Mouse (Mus musculus) midbrain, embryonic 16.5 days (tissue): ENCODE data around the gene Lama1. TPM values are rescaled to one million over a fixed set of nuclear protein-coding genes. Genes with fewer than 3 reads are reported as not detected.

Source experiments
- ATAC-seq: fragments of 200-750 bp; cut with Nextera tagmentation; 2 replicates; pipeline ENCODE4 v1.8.0; 2017; ENCODE audit warnings: moderate TSS enrichment
- H3K27ac ChIP-seq: fragments of 300-500 bp; sonication (generic); 2 replicates; pipeline ENCODE4 v1.5.1; 2014; ENCODE audit warnings: mild to moderate bottlenecking, low read length, mixed read lengths
- H3K27me3 ChIP-seq: fragments of 300-500 bp; sonication (generic); 2 replicates; pipeline ENCODE4 v1.6.1; 2014; ENCODE audit warnings: low read depth, low read length, mixed read lengths; ENCODE audit not compliant: control insufficient read depth, insufficient read depth
- H3K36me3 ChIP-seq: fragments of 300-500 bp; sonication (generic); 2 replicates; pipeline ENCODE4 v1.6.1; 2014; ENCODE audit warnings: mild to moderate bottlenecking, low read length, moderate library complexity, mixed read lengths; ENCODE audit not compliant: control insufficient read depth, insufficient read depth
- H3K4me1 ChIP-seq: fragments of 300-500 bp; sonication (generic); 2 replicates; pipeline ENCODE4 v1.6.1; 2014; ENCODE audit warnings: mild to moderate bottlenecking, low read length, mixed read lengths; ENCODE audit not compliant: control insufficient read depth, insufficient read depth
- H3K4me2 ChIP-seq: fragments of 300-500 bp; sonication (generic); 2 replicates; pipeline ENCODE4 v1.6.1; 2014; ENCODE audit warnings: mild to moderate bottlenecking, low read length, mixed read lengths
- H3K4me3 ChIP-seq: fragments of 300-500 bp; sonication (generic); 2 replicates; pipeline ENCODE4 v1.5.1; 2014; ENCODE audit warnings: low read depth, mild to moderate bottlenecking, low read length, moderate library complexity, mixed read lengths
- H3K9ac ChIP-seq: fragments of 300-500 bp; sonication (generic); 2 replicates; pipeline ENCODE4 v1.6.1; 2014; ENCODE audit warnings: low read depth, low read length, mixed read lengths
- H3K9me3 ChIP-seq: fragments of 300-500 bp; sonication (generic); replicated peaks from 2 replicates; pipeline ENCODE4 v1.6.1; 2014; ENCODE audit warnings: mild to moderate bottlenecking, low read length, mixed read lengths; ENCODE audit not compliant: control insufficient read depth, poor library complexity, severe bottlenecking
- WGBS: fragments of 180-500 bp; shearing (Covaris S2); extraction: QIAGEN DNeasy Blood & Tissue Kit; methylation state at CpG from one replicate; pipeline ENCODE4 v1.1.7; 2014; 5-methylcytosine and 5-hydroxymethylcytosine counted together
- polyA plus RNA-seq: library from polyadenylated mRNA; unstranded; fragments of >200 nt; fragmentation: Nextera tagmentation; extraction: Ambion mirVana; gene quantifications from 2 replicates; pipeline ENCODE4 v1.2.1, GENCODE M21; 2015

Lama1 gene
- polyA plus RNA-seq, 1 experiment from 2014 or later = 5.4 TPM

DNA sequence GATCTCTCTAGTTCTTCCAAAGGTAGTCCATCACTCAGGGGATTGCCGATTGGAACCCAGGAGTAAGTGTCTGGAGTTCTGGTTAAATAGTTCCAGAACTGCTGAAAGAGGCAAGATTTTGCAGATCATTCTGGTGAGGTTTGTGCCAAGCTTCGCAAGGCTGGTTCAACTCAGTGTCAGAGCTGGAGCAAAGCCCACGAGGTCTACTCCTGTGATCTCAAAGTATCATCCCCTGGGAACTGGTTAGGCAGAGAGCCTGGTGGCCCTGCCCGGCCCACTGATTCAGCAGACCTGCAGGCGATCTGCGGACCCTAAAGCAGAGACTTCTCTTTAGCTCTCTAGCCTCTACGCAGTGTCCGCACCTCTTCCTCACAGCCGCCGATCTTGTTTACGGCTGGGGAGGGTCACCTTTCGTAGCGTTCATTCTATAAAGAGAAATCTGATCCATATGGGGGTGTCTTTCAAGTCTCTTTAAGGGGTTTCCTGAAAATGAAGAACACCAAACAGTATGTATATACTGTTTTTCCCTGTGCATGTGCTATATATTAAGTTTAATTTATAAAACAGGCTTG is 10.8 kb downstream of the Lama1 start:
- no peaks in the 10 kb centered on the region for H3K9me3 ChIP-seq
- H3K36me3 ChIP-seq = no peaks in the 10 kb centered on the region
- H3K4me3 ChIP-seq = no peak overlapping the region
- no peaks in the 10 kb centered on the region for H3K27me3 ChIP-seq
- H3K4me2 ChIP-seq = no peak overlapping the region
- H3K4me1 ChIP-seq = peaks cover 6% of the 10 kb centered on the region
- no peak for ATAC-seq
- H3K27ac ChIP-seq = no peak overlapping the region
- no peak overlapping the region for H3K9ac ChIP-seq
- WGBS = 82% methylated on average over 13 of the region's 13 CpGs

DNA sequence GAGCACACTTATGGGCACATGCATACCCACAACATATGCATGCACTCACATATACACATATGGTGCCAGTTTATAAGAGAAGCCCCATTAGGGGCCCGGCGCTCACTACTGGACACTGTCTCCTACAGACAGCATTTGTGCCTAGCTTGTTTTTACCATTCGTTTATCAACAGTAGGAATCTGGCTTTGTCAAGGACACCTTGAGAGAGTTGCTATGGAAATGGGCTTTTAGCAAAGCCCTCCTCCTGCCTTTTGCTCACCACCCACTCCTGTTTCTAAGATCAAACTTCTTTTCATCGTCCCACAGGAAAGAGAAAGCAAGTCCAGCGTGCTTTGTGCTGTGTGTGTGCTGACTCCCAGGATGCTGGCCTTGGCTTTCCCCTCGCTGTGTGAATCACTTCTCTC is 13.3 kb downstream of the Lama1 start:
- Histone ChIP-seq H3K27ac (no peak overlapping the region; the same call in 1 of the 2 replicates), H3K36me3 (no peaks in the 10 kb centered on the region), H3K4me3 (no peak overlapping the region)

DNA sequence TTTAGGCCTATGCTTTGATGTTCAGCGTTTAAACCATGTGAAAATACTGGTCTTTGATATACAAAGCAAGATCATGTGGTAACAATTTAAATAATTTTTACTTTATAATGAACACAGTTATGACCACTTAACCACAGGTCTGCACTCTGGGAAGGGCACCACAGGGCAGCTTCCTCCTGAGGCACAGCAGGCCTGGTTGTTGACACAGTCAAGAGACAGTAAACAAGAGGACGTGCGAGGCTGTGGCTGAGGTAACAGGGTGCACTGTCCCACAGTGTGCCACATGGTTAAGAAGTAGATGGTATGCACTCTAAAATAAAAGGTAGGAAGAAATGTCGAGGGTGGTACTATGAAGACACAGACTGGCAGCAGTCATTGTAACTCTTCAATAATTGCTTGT is 14.3 kb downstream of the Lama1 start:
- Histone ChIP-seq H3K4me3 (no peak overlapping the region), H3K4me2 (no peak overlapping the region), H3K9ac (no peak overlapping the region), H3K4me1 (peaks cover 6% of the 10 kb centered on the region), H3K9me3 (no peaks in the 10 kb centered on the region), H3K27me3 (no peaks in the 10 kb centered on the region), H3K27ac (no peak overlapping the region), H3K36me3 (no peaks in the 10 kb centered on the region)
- 46% methylated on average over 4 of the region's 4 CpGs for WGBS
- ATAC-seq = no peak

More for the DNA sequence above, 13.3 kb downstream of the Lama1 start:
- no peaks in the 10 kb centered on the region for H3K9me3 ChIP-seq
- peaks cover 6% of the 10 kb centered on the region for H3K4me1 ChIP-seq
- 30% methylated on average over 6 of the region's 6 CpGs for WGBS
- H3K4me2 ChIP-seq = no peak overlapping the region
- H3K27me3 ChIP-seq = no peaks in the 10 kb centered on the region
- ATAC-seq = peak; percentile 51
- no peak overlapping the region for H3K9ac ChIP-seq

DNA sequence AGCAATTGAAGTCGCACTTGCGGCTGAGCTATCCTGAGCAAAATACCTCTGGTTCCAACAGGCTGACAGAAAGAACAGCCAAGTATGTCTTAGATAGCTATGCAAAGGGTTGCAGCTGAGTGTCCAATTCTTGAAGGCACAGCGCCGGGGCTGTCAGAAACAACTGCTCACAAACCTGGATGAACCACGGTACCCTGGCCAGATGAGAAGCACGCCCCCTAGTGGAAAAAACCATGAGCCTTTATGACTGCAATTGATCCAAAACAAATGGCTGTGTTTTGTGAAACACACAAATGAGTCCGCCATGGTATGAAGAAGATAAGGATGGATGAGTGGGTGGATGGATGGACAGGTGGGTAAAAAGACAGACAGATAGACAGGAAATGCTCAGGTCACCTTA is 15.9 kb downstream of the Lama1 start:
- Histone ChIP-seq H3K4me2 (no peak overlapping the region), H3K9me3 (no peaks in the 10 kb centered on the region), H3K4me3 (no peak overlapping the region), H3K9ac (no peak overlapping the region), H3K4me1 (peaks cover 6% of the 10 kb centered on the region), H3K27ac (no peak overlapping the region), H3K27me3 (no peaks in the 10 kb centered on the region), H3K36me3 (no peaks in the 10 kb centered on the region)
- ATAC-seq = no peak
- WGBS = 73% methylated on average over 7 of the region's 7 CpGs

DNA sequence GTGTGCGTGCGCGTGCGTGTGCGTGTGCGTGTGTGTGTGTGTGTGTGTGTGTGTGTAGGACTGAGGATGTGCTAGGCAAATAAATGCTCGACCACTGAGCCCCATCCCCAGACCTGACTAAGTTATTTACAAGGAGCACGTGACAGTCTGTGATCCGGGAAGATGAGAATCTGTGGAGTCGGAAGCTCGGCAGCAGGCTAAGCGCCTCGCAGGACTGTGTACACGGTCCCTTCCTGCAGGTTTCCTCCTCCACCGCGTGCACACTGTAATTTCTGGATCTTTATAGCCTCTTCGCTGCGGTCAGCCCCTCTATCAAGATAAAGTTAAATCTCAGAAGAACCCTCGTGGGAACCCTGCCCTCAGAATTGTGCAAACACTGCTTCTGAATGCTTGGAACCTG is 18.4 kb downstream of the Lama1 start:
- Histone ChIP-seq H3K4me2 (peak overlapping the region; percentile 15; the same call in 1 of the 2 replicates), H3K4me1 (peaks cover 2% of the 10 kb centered on the region), H3K9me3 (no peaks in the 10 kb centered on the region), H3K36me3 (no peaks in the 10 kb centered on the region), H3K27ac (no peak overlapping the region), H3K27me3 (no peaks in the 10 kb centered on the region), H3K9ac (no peak overlapping the region), H3K4me3 (no peak overlapping the region)
- WGBS = 61% methylated on average over 19 of the region's 19 CpGs
- peak; percentile 53; the same call in 1 of the 2 replicates for ATAC-seq

DNA sequence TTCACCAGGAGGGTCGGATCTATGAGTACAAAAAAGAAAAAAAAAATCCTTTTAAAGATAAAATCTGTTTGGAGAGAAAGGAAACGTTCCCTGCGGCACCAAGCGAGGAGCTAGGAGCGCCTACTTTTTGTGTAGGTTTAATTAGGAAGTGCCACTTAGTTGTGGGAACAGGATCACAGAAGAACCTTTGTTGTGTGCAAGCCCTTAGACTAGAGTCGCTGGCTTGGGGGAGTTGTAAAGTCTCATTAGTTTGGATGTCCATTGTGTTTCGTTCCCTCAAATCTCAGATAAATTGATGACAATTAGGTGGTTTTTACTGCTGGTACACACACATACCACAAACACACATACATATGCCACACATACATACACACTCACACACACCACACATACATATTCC is 25.0 kb downstream of the Lama1 start:
- 39% methylated on average over 7 of the region's 7 CpGs for WGBS
- no peak overlapping the region for H3K4me2 ChIP-seq
- no peaks in the 10 kb centered on the region for H3K36me3 ChIP-seq
- no peak overlapping the region for H3K27ac ChIP-seq
- H3K4me3 ChIP-seq = no peak overlapping the region
- no peaks in the 10 kb centered on the region for H3K4me1 ChIP-seq
- H3K27me3 ChIP-seq = no peaks in the 10 kb centered on the region
- H3K9me3 ChIP-seq = no peaks in the 10 kb centered on the region
- no peak overlapping the region for H3K9ac ChIP-seq
- ATAC-seq = no peak

DNA sequence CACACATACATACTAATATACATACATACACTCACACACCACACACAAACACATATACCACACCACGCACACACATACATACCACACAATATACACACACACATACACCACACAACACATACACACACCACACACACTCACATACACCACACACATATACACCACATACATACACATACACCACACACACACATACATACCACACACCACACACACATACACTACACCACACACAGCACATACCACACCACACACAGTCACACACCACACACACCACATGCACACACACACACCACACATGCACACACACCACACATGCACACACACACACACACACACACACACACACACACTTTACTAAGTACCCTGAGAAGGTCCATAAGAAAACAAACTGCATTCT is 25.5 kb downstream of the Lama1 start:
- ATAC-seq = 0 out of 2 replicates have a peak, but pooled peaks have one; percentile 25
- H3K9me3 ChIP-seq = no peaks in the 10 kb centered on the region
- H3K36me3 ChIP-seq = no peaks in the 10 kb centered on the region
- H3K9ac ChIP-seq = no peak overlapping the region
- 100% methylated on average over 1 of the region's 1 CpGs for WGBS
- no peak overlapping the region for H3K4me2 ChIP-seq
- H3K4me1 ChIP-seq = no peaks in the 10 kb centered on the region
- no peak overlapping the region for H3K27ac ChIP-seq
- no peak overlapping the region for H3K4me3 ChIP-seq
- H3K27me3 ChIP-seq = no peaks in the 10 kb centered on the region

DNA sequence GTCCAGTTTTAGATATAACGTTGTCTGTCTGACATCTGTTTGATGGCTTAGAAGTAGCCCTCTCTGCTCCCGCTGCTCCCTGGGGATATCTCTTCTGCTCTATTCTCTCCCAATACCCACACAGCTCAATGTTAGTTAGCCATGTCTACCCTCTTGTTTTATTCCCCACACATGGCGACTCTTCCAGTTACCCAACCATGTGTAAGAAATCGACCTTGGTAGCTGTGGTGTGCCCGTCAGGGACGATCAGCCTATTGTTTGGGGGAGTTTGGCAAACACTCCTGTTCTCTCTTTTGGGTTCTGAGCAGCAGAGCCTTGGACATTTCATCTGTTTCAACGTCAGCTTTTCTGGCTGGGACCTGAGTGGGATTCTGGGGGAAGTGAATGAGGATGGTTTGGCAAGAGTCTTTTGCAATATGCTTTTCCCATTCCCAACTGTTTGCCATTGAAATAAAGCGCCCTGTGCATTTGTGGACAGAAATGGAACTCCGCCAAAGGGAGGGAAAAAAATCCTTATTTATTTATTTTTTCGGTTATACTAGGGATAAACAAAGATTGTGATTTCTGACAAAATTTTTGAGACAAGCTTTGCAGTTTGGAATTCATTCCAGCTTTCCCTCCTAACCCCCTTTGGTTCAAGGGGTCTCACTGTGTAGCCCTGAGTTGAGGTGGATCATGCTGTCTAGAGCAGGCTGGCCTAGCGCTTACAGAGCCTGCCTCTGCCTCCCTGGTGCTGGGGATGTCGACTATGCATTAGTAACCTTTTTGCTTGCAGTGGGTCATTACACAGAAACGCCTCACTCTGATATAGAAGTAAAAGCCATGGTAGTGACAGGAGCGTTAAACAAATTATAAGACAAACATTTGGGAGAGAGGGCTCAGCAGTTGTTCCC is 26.4 kb downstream of the Lama1 start:
- ATAC-seq = no peak
- H3K36me3 ChIP-seq = no peaks in the 10 kb centered on the region
- H3K27ac ChIP-seq = no peak overlapping the region
- H3K4me3 ChIP-seq = no peak overlapping the region
- H3K9ac ChIP-seq = no peak overlapping the region
- H3K4me1 ChIP-seq = no peaks in the 10 kb centered on the region
- no peak overlapping the region for H3K4me2 ChIP-seq
- H3K9me3 ChIP-seq = no peaks in the 10 kb centered on the region
- no peaks in the 10 kb centered on the region for H3K27me3 ChIP-seq
- 75% methylated on average over 14 of the region's 14 CpGs for WGBS

DNA sequence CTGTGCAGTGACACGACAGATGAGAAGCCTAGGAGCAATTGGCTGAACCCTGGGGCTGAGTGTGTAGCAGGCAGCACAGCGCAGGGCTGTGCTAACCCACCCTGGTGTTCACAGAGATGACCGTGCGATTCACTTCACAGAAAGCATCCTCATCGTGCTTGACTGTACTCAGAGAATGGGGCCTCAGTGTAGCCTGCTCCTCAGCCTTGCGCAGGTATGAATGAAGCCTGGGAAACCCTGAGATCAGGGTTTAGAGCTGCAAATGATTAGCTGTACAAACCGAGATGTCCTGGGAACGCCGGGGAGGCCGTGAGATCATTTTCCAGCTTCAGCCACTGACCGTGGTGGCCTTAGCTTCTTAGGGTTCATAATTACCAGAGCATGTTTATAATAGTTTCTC is 29.5 kb downstream of the Lama1 start:
- WGBS = 86% methylated on average over 11 of the region's 11 CpGs
- Histone ChIP-seq H3K36me3 (no peaks in the 10 kb centered on the region), H3K27ac (no peak overlapping the region), H3K9ac (no peak overlapping the region), H3K4me1 (no peaks in the 10 kb centered on the region), H3K4me2 (no peak overlapping the region), H3K4me3 (no peak overlapping the region), H3K9me3 (no peaks in the 10 kb centered on the region), H3K27me3 (no peaks in the 10 kb centered on the region)
- ATAC-seq = no peak
